ENCODE assay signal across 21 mouse cellular contexts in the genomic region with DNA sequence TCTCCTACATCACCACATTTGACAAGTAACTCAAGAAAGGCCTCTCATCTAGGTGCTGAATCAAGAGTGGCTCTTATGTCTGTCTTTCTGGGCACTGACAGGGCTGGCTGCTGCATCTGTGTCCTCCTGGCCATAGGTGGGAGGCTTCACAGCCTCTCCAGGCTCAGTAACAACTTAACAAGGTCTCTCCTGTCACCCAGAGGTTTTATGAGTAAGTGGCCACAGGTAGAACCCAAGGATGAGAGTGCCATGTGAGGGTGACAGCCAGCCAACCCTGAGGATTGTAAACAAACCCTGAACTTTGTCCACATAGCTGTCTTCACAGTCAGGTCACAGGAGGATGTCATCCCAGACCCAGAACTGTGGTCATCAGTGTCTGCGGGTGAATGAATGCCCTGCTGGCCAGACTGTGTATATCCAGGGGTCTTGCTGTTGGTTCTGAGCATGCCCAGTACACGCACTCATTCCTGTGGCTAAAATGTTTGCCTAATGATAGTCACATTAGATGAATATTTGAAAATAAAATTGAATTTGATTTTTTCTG. TPM values are rescaled to one million over a fixed set of nuclear protein-coding genes. Genes with fewer than 3 reads are reported as not detected.
DNase-seq lines count a peak whose midpoint lies in the region; ATAC-seq and TF ChIP-seq lines count a peak whose summit lies in the region.
"Had no signal": no experiment of that assay in that cellular context is flagged by ENCODE, and none has a peak within 500 bp of the region (broad histone marks: within the 10 kb centered on the region; RNA-seq: fewer than 3 reads in every experiment).

No protein-coding gene starts in this region.

- no peaks in the 10 kb centered on the region for H3K36me3 ChIP-seq in kidney, adult 2 months (ENCODE audit: control insufficient read depth, insufficient read depth, low read length)
- H3K36me3 ChIP-seq in liver, postnatal 0 days (replicated peaks; ENCODE audit: insufficient read depth, low read length), result no peaks in the 10 kb centered on the region
- H3K36me3 ChIP-seq in liver, embryonic 11.5 days (ENCODE audit: control insufficient read depth, insufficient read depth, low read length), result no peaks in the 10 kb centered on the region
- H3K36me3 ChIP-seq: embryonic facial prominence, embryonic 10.5 days; forebrain, embryonic 15.5 days; heart, embryonic 10.5 days; hindbrain, embryonic 13.5 days had no signal

- no peaks in the 10 kb centered on the region for H3K4me1 ChIP-seq in kidney, adult 2 months (ENCODE audit: control insufficient read depth, insufficient read depth, low read length)
- H3K4me1 ChIP-seq in liver, postnatal 0 days (ENCODE audit: insufficient read depth), result no peaks in the 10 kb centered on the region
- H3K4me1 ChIP-seq in liver, embryonic 11.5 days (replicated peaks; ENCODE audit: control insufficient read depth, insufficient read depth, low read length), result no peaks in the 10 kb centered on the region
- H3K4me1 ChIP-seq: embryonic facial prominence, embryonic 10.5 days; forebrain, embryonic 15.5 days; heart, embryonic 10.5 days; hindbrain, embryonic 13.5 days had no signal

- no peak overlapping the region for H3K4me2 ChIP-seq in liver, postnatal 0 days (ENCODE audit: low read depth, low read length)
- H3K4me2 ChIP-seq in liver, embryonic 11.5 days, result no peak overlapping the region
- H3K4me2 ChIP-seq: forebrain, embryonic 15.5 days; hindbrain, embryonic 13.5 days had no signal

- TF ChIP-seq EP300 in liver, postnatal 0 days (IDR thresholded peaks at IDR 0.05; ENCODE audit: low read depth), result no peak

- peak; percentile 73 for DNase-seq in heart, adult 11 months
- no peak for DNase-seq in heart, postnatal 10 days
- peak; percentile 15 for DNase-seq in kidney, adult 2 months
- no peak for DNase-seq in kidney, postnatal 10 days
- DNase-seq in liver, postnatal 0 days, result no peak
- no peak for DNase-seq in liver, embryonic 11.5 days (ENCODE audit: low spot score)
- DNase-seq in MN1 (ENCODE audit: low spot score), result no peak
- DNase-seq: adrenal gland, adult 8-10 months; adrenal gland, postnatal 36 days; cerebellum, adult 2 months; cerebellum, postnatal 10 days; gastrocnemius, postnatal 36 days; heart, adult 18-20 months; heart, postnatal 14 days had no signal

- H3K27me3 ChIP-seq in kidney, adult 2 months (replicated peaks; ENCODE audit: control insufficient read depth, insufficient read depth, low read length), result no peaks in the 10 kb centered on the region
- no peaks in the 10 kb centered on the region for H3K27me3 ChIP-seq in liver, postnatal 0 days (ENCODE audit: insufficient read depth, low read length)
- no peaks in the 10 kb centered on the region for H3K27me3 ChIP-seq in liver, embryonic 11.5 days (replicated peaks; ENCODE audit: control insufficient read depth, insufficient read depth, low read length)
- H3K27me3 ChIP-seq: forebrain, embryonic 15.5 days; hindbrain, embryonic 13.5 days had no signal

- intact Hi-C loops in heart, postnatal 10 days (cut with DNase I), result no loop called here

- H3K9me3 ChIP-seq in liver, postnatal 0 days (ENCODE audit: low read length), result no peaks in the 10 kb centered on the region
- H3K9me3 ChIP-seq in liver, embryonic 11.5 days (ENCODE audit: control insufficient read depth, low read length), result no peaks in the 10 kb centered on the region
- H3K9me3 ChIP-seq: embryonic facial prominence, embryonic 10.5 days; forebrain, embryonic 15.5 days; heart, embryonic 10.5 days; hindbrain, embryonic 13.5 days had no signal

- no peak overlapping the region for H3K4me3 ChIP-seq in kidney, adult 2 months (ENCODE audit: insufficient read depth, low read depth, low read length)
- no peak overlapping the region for H3K4me3 ChIP-seq in liver, postnatal 0 days (ENCODE audit: low read depth, low read length)
- no peak overlapping the region for H3K4me3 ChIP-seq in liver, embryonic 11.5 days (ENCODE audit: low read depth, low read length)
- H3K4me3 ChIP-seq: embryonic facial prominence, embryonic 10.5 days; forebrain, embryonic 15.5 days; heart, embryonic 10.5 days; hindbrain, embryonic 13.5 days had no signal

- peak; percentile 92 for ATAC-seq in liver, postnatal 0 days
- no peak for ATAC-seq in liver, embryonic 11.5 days (replicated peaks; ENCODE audit: low FRiP score)
- ATAC-seq: forebrain, embryonic 15.5 days had no signal

- TF ChIP-seq CTCF in kidney, adult 2 months (conservative IDR thresholded peaks at IDR 0.05; ENCODE audit: insufficient read depth, insufficient read length, low read depth, low read length), result no peak; the same call in 1 of the 2 replicates
- peak; percentile 38 for TF ChIP-seq CTCF in liver, postnatal 0 days (IDR thresholded peaks at IDR 0.05; ENCODE audit: low read depth)

- no peak overlapping the region for H3K9ac ChIP-seq in liver, postnatal 0 days (replicated peaks)
- H3K9ac ChIP-seq in liver, embryonic 11.5 days (ENCODE audit: low read depth, low read length), result no peak overlapping the region
- H3K9ac ChIP-seq: forebrain, embryonic 15.5 days; hindbrain, embryonic 13.5 days had no signal

- H3K27ac ChIP-seq in kidney, adult 2 months (ENCODE audit: insufficient read depth, low read depth, low read length), result no peak overlapping the region
- H3K27ac ChIP-seq in liver, postnatal 0 days (ENCODE audit: low read depth), result 0 out of 2 replicates have a peak overlapping the region, but pooled peaks have one; percentile 26
- no peak overlapping the region for H3K27ac ChIP-seq in liver, embryonic 11.5 days (ENCODE audit: low read depth, low read length)
- H3K27ac ChIP-seq: embryonic facial prominence, embryonic 10.5 days; forebrain, embryonic 15.5 days; heart, embryonic 10.5 days; hindbrain, embryonic 13.5 days had no signal

- TF ChIP-seq POLR2A in kidney, adult 2 months (IDR thresholded peaks at IDR 0.05; ENCODE audit: low read depth, low read length), result no peak

- WGBS in kidney, adult 2 months, result 61% methylated on average over 2 of the region's 2 CpGs
- whole genome bisulfite sequencing in liver, postnatal 0 days (ENCODE audit: insufficient replicate concordance), result 51% methylated on average over 2 of the region's 2 CpGs
- WGBS in liver, embryonic 11.5 days, result 50% methylated on average over 2 of the region's 2 CpGs

RNA-seq across cellular contexts. Expression of a gene that starts 16.5 kb away (rescaled TPM):
- total RNA-seq in heart, postnatal 10 days (2021), result 10 to 100 TPM; 57.1 to 62.6 TPM
- polyA plus RNA-seq in kidney, adult 2 months (2012; rRNA removed), result 47.5 and 49.9 TPM in 2 replicates
- 60.0 and 60.4 TPM in 2 replicates for polyA plus RNA-seq in liver, postnatal 0 days (2015; fragmentation: Nextera tagmentation; extraction: Ambion mirVana)
- 151 and 174 TPM in 2 replicates for polyA plus RNA-seq in liver, embryonic 11.5 days (2014; fragmentation: Nextera tagmentation; extraction: Ambion mirVana)

RNA-seq across cellular contexts. Expression of a gene that starts 31.2 kb away (rescaled TPM):
- total RNA-seq in heart, postnatal 10 days (2021), result not detected
- 0.05 TPM in 1 of 2 replicates, not detected in the other for polyA plus RNA-seq in kidney, adult 2 months (2012; rRNA removed)
- not detected in 2 replicates for polyA plus RNA-seq in liver, postnatal 0 days (2015; fragmentation: Nextera tagmentation; extraction: Ambion mirVana)
- polyA plus RNA-seq in liver, embryonic 11.5 days (2014; fragmentation: Nextera tagmentation; extraction: Ambion mirVana), result not detected in 2 replicates
- total RNA-seq: adrenal gland, postnatal 36 days; gastrocnemius, adult 8-10 months; gastrocnemius, postnatal 36 days; heart, adult 18-20 months; heart, postnatal 14 days; hematopoietic stem cell, adult 5-6 weeks had no signal
- polyA plus RNA-seq: C2C12; embryonic facial prominence, embryonic 10.5 days; forebrain, embryonic 15.5 days; heart, embryonic 10.5 days had no signal

RNA-seq across cellular contexts. Expression of a gene that starts 31.3 kb away (rescaled TPM):
- 1 to 10 TPM; 1.3 to 1.4 TPM for total RNA-seq in heart, postnatal 10 days (2021)
- polyA plus RNA-seq in kidney, adult 2 months (2012; rRNA removed), result 0.33 and 0.36 TPM in 2 replicates
- polyA plus RNA-seq in liver, postnatal 0 days (2015; fragmentation: Nextera tagmentation; extraction: Ambion mirVana), result 0.02 and 0.14 TPM in 2 replicates
- 0.22 TPM in 1 of 2 replicates, not detected in the other for polyA plus RNA-seq in liver, embryonic 11.5 days (2014; fragmentation: Nextera tagmentation; extraction: Ambion mirVana)

RNA-seq across cellular contexts. Expression of a gene that starts 50.2 kb away (rescaled TPM):
- total RNA-seq in heart, postnatal 10 days (2021), result 10 to 100 TPM; 38.2 to 39.3 TPM
- 37.5 and 39.0 TPM in 2 replicates for polyA plus RNA-seq in kidney, adult 2 months (2012; rRNA removed)
- 2.2 and 2.7 TPM in 2 replicates for polyA plus RNA-seq in liver, postnatal 0 days (2015; fragmentation: Nextera tagmentation; extraction: Ambion mirVana)
- 8.8 and 8.9 TPM in 2 replicates for polyA plus RNA-seq in liver, embryonic 11.5 days (2014; fragmentation: Nextera tagmentation; extraction: Ambion mirVana)

Comparison
In these comparisons a context has a peak if more than half of its experiments do, and no peak if none do; other contexts are left out.
1. DNase-seq: peak in heart, adult 11 months (single experiment) and kidney, adult 2 months (single experiment); none in heart, postnatal 10 days (0 of 2), kidney, postnatal 10 days (single experiment), liver, postnatal 0 days (single experiment), liver, embryonic 11.5 days (single experiment) and MN1 (single experiment).